Comparison of ENCODE assay signal across 11 mouse cellular contexts in the genomic region with DNA sequence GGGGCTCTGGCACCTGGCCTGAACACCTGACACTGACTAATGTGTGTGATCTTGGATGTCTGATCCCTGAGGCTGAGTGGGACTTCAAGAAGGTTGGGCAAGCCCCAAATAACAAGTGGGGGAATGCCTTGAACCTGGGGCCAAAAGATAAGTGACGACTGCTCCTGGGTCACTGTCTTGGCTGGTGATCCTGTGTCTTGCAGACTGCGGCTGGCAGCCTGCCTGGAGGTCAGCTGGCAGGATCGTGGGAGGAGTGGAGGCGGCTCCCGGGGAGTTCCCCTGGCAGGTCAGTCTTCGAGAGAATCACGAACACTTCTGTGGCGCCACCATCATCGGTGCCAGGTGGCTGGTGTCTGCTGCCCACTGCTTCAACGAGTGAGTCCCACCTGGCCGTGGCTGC. TPM values are rescaled to one million over a fixed set of nuclear protein-coding genes. Genes with fewer than 3 reads are reported as not detected.
A peak's percentile ranks its signal among the peaks of the same experiment; 100 is the strongest.
DNase-seq lines count a peak whose midpoint lies in the region; ATAC-seq and TF ChIP-seq lines count a peak whose summit lies in the region.
"Had no signal": no experiment of that assay in that cellular context is flagged by ENCODE, and none has a peak within 500 bp of the region (broad histone marks: within the 10 kb centered on the region; RNA-seq: fewer than 3 reads in every experiment).

No protein-coding gene starts in this region.

- no peak overlapping the region for H3K9ac ChIP-seq in lung, embryonic 14.5 days
- H3K9ac ChIP-seq in forebrain, embryonic 11.5 days (ENCODE audit: low read length), result no peak overlapping the region
- no peak overlapping the region for H3K9ac ChIP-seq in liver, postnatal 0 days (replicated peaks)
- H3K9ac ChIP-seq: embryonic facial prominence, embryonic 12.5 days; liver, embryonic 13.5 days had no signal

- H3K27ac ChIP-seq in lung, embryonic 14.5 days (ENCODE audit: low read depth), result no peak overlapping the region
- H3K27ac ChIP-seq in forebrain, embryonic 11.5 days (ENCODE audit: low read depth, low read length), result no peak overlapping the region
- no peak overlapping the region for H3K27ac ChIP-seq in liver, postnatal 0 days (ENCODE audit: low read depth)
- H3K27ac ChIP-seq: embryonic facial prominence, embryonic 12.5 days; liver, embryonic 13.5 days had no signal

- TF ChIP-seq EP300 in liver, postnatal 0 days (IDR thresholded peaks at IDR 0.05; ENCODE audit: low read depth), result no peak

- no peak for TF ChIP-seq CTCF in lung, embryonic 14.5 days (IDR thresholded peaks at IDR 0.05; ENCODE audit: low read depth)
- no peak for TF ChIP-seq CTCF in liver, postnatal 0 days (IDR thresholded peaks at IDR 0.05; ENCODE audit: low read depth)

- no peak overlapping the region for H3K4me2 ChIP-seq in lung, embryonic 14.5 days
- H3K4me2 ChIP-seq in forebrain, embryonic 11.5 days (ENCODE audit: low read depth, low read length, severe bottlenecking), result no peak overlapping the region
- H3K4me2 ChIP-seq in liver, postnatal 0 days (ENCODE audit: low read depth, low read length), result no peak overlapping the region
- H3K4me2 ChIP-seq: embryonic facial prominence, embryonic 12.5 days; liver, embryonic 13.5 days had no signal

- no peak for ATAC-seq in lung, embryonic 14.5 days (ENCODE audit: insufficient read depth)
- ATAC-seq in forebrain, embryonic 11.5 days (replicated peaks; ENCODE audit: low FRiP score), result no peak
- ATAC-seq in liver, postnatal 0 days, result no peak
- ATAC-seq in CD4-positive, CD25-positive, alpha-beta regulatory T cell, adult 4 months, result no peak

- H3K9me3 ChIP-seq in lung, embryonic 14.5 days (ENCODE audit: low read depth, low read length), result no peaks in the 10 kb centered on the region
- H3K9me3 ChIP-seq in forebrain, embryonic 11.5 days (ENCODE audit: control insufficient read depth, low read length), result no peaks in the 10 kb centered on the region
- H3K9me3 ChIP-seq in liver, postnatal 0 days (ENCODE audit: low read length), result no peaks in the 10 kb centered on the region
- H3K9me3 ChIP-seq: liver, embryonic 13.5 days had no signal

- no peak overlapping the region for H3K4me3 ChIP-seq in lung, embryonic 14.5 days (ENCODE audit: low read depth, low read length)
- H3K4me3 ChIP-seq in forebrain, embryonic 11.5 days (ENCODE audit: low read depth, low read length), result no peak overlapping the region
- H3K4me3 ChIP-seq in liver, postnatal 0 days (ENCODE audit: low read depth, low read length), result no peak overlapping the region
- H3K4me3 ChIP-seq: embryonic facial prominence, embryonic 12.5 days; liver, embryonic 13.5 days had no signal

- H3K27me3 ChIP-seq in lung, embryonic 14.5 days (ENCODE audit: insufficient read depth, low read length), result peaks cover 20% of the 10 kb centered on the region
- peaks cover 3% of the 10 kb centered on the region for H3K27me3 ChIP-seq in forebrain, embryonic 11.5 days (ENCODE audit: control insufficient read depth, insufficient read depth, low read length)
- peaks cover 12% of the 10 kb centered on the region; the same call in 1 of the 2 replicates for H3K27me3 ChIP-seq in liver, postnatal 0 days (ENCODE audit: insufficient read depth, low read length)

- DNase-seq in NIH3T3 (ENCODE audit: low read depth), result peak; percentile 44
- peak; percentile 91 for DNase-seq in adrenal gland, postnatal 14 days
- DNase-seq in gastrocnemius, postnatal 10 days, result peak; percentile 67
- DNase-seq in lung, embryonic 14.5 days, result peak; percentile 55
- DNase-seq in forebrain, embryonic 11.5 days (ENCODE audit: low spot score), result no peak
- DNase-seq in liver, postnatal 0 days, result no peak
- DNase-seq: liver, embryonic 13.5 days had no signal

- WGBS in lung, embryonic 14.5 days, result 40% methylated on average over 11 of the region's 11 CpGs
- 85% methylated on average over 11 of the region's 11 CpGs for WGBS in forebrain, embryonic 11.5 days
- 53% methylated on average over 11 of the region's 11 CpGs for WGBS in liver, postnatal 0 days (ENCODE audit: insufficient replicate concordance)

- H3K36me3 ChIP-seq in lung, embryonic 14.5 days (ENCODE audit: insufficient read depth), result no peaks in the 10 kb centered on the region
- no peaks in the 10 kb centered on the region for H3K36me3 ChIP-seq in forebrain, embryonic 11.5 days (ENCODE audit: control insufficient read depth, insufficient read depth, low read length)
- no peaks in the 10 kb centered on the region for H3K36me3 ChIP-seq in liver, postnatal 0 days (replicated peaks; ENCODE audit: insufficient read depth, low read length)
- H3K36me3 ChIP-seq: embryonic facial prominence, embryonic 12.5 days; liver, embryonic 13.5 days had no signal

- H3K4me1 ChIP-seq in lung, embryonic 14.5 days (ENCODE audit: insufficient read depth), result no peaks in the 10 kb centered on the region
- no peaks in the 10 kb centered on the region for H3K4me1 ChIP-seq in forebrain, embryonic 11.5 days (replicated peaks; ENCODE audit: control insufficient read depth, insufficient read depth, low read length)
- H3K4me1 ChIP-seq in liver, postnatal 0 days (ENCODE audit: insufficient read depth), result no peaks in the 10 kb centered on the region
- H3K4me1 ChIP-seq: embryonic facial prominence, embryonic 12.5 days; liver, embryonic 13.5 days had no signal

RNA-seq across cellular contexts. Expression of a gene that starts 13.6 kb away (rescaled TPM):
- 252 and 257 TPM in 2 replicates for total RNA-seq in adrenal gland, postnatal 14 days (2021)
- 100 to 1,000 TPM; 113 to 127 TPM for total RNA-seq in gastrocnemius, postnatal 10 days (2021)
- 315 and 321 TPM in 2 replicates for polyA plus RNA-seq in lung, embryonic 14.5 days (2014; fragmentation: Nextera tagmentation; extraction: Ambion mirVana)
- 313 and 317 TPM in 2 replicates for polyA plus RNA-seq in forebrain, embryonic 11.5 days (2014; fragmentation: Nextera tagmentation; extraction: Ambion mirVana)
- polyA plus RNA-seq in liver, postnatal 0 days (2015; fragmentation: Nextera tagmentation; extraction: Ambion mirVana), result 242 and 244 TPM in 2 replicates
- polyA plus RNA-seq in CD4-positive, CD25-positive, alpha-beta regulatory T cell, adult 4 months (2017; shearing (Covaris generic)), result 100 to 1,000 TPM; 212 to 257 TPM

RNA-seq across cellular contexts. Expression of a gene that starts 15.5 kb away (rescaled TPM):
- 0.11 TPM in 1 of 2 replicates, not detected in the other for total RNA-seq in adrenal gland, postnatal 14 days (2021)
- under 1 TPM in 1 of 2 experiments, not detected in 1; 0.07 TPM for total RNA-seq in gastrocnemius, postnatal 10 days (2021)
- 0.05 TPM in 1 of 2 replicates, not detected in the other for polyA plus RNA-seq in lung, embryonic 14.5 days (2014; fragmentation: Nextera tagmentation; extraction: Ambion mirVana)
- 0.08 and 0.12 TPM in 2 replicates for polyA plus RNA-seq in forebrain, embryonic 11.5 days (2014; fragmentation: Nextera tagmentation; extraction: Ambion mirVana)
- 0.12 TPM in 2 replicates for polyA plus RNA-seq in liver, postnatal 0 days (2015; fragmentation: Nextera tagmentation; extraction: Ambion mirVana)
- polyA plus RNA-seq in CD4-positive, CD25-positive, alpha-beta regulatory T cell, adult 4 months (2017; shearing (Covaris generic)), result not detected
- total RNA-seq: hematopoietic stem cell, adult 5-6 weeks; neutrophil, adult 5-6 weeks had no signal

RNA-seq across cellular contexts. Expression of a gene that starts 30.9 kb away (rescaled TPM):
- total RNA-seq in adrenal gland, postnatal 14 days (2021), result 14.9 and 15.8 TPM in 2 replicates
- 10 to 100 TPM; 24.0 to 28.1 TPM for total RNA-seq in gastrocnemius, postnatal 10 days (2021)
- 22.9 and 24.4 TPM in 2 replicates for polyA plus RNA-seq in lung, embryonic 14.5 days (2014; fragmentation: Nextera tagmentation; extraction: Ambion mirVana)
- 29.8 and 30.9 TPM in 2 replicates for polyA plus RNA-seq in forebrain, embryonic 11.5 days (2014; fragmentation: Nextera tagmentation; extraction: Ambion mirVana)
- polyA plus RNA-seq in liver, postnatal 0 days (2015; fragmentation: Nextera tagmentation; extraction: Ambion mirVana), result 5.4 and 6.5 TPM in 2 replicates
- 1 to 10 TPM; 3.3 to 4.7 TPM for polyA plus RNA-seq in CD4-positive, CD25-positive, alpha-beta regulatory T cell, adult 4 months (2017; shearing (Covaris generic))

RNA-seq across cellular contexts. Expression of a gene that starts 32.1 kb away (rescaled TPM):
- 30.5 and 33.0 TPM in 2 replicates for total RNA-seq in adrenal gland, postnatal 14 days (2021)
- total RNA-seq in gastrocnemius, postnatal 10 days (2021), result 10 to 100 TPM; 30.5 to 33.0 TPM
- polyA plus RNA-seq in lung, embryonic 14.5 days (2014; fragmentation: Nextera tagmentation; extraction: Ambion mirVana), result 32.3 and 38.7 TPM in 2 replicates
- polyA plus RNA-seq in forebrain, embryonic 11.5 days (2014; fragmentation: Nextera tagmentation; extraction: Ambion mirVana), result 37.0 and 39.8 TPM in 2 replicates
- polyA plus RNA-seq in liver, postnatal 0 days (2015; fragmentation: Nextera tagmentation; extraction: Ambion mirVana), result 27.6 and 27.7 TPM in 2 replicates
- 10 to 100 TPM; 12.2 to 22.2 TPM for polyA plus RNA-seq in CD4-positive, CD25-positive, alpha-beta regulatory T cell, adult 4 months (2017; shearing (Covaris generic))

RNA-seq across cellular contexts. Expression of a gene that starts 32.2 kb away (rescaled TPM):
- 35.1 and 43.3 TPM in 2 replicates for total RNA-seq in adrenal gland, postnatal 14 days (2021)
- total RNA-seq in gastrocnemius, postnatal 10 days (2021), result 10 to 100 TPM; 36.8 to 42.4 TPM
- polyA plus RNA-seq in lung, embryonic 14.5 days (2014; fragmentation: Nextera tagmentation; extraction: Ambion mirVana), result 334 and 337 TPM in 2 replicates
- polyA plus RNA-seq in forebrain, embryonic 11.5 days (2014; fragmentation: Nextera tagmentation; extraction: Ambion mirVana), result 308 and 322 TPM in 2 replicates
- polyA plus RNA-seq in liver, postnatal 0 days (2015; fragmentation: Nextera tagmentation; extraction: Ambion mirVana), result 104 and 108 TPM in 2 replicates
- polyA plus RNA-seq in CD4-positive, CD25-positive, alpha-beta regulatory T cell, adult 4 months (2017; shearing (Covaris generic)), result 100 to 1,000 TPM; 198 to 233 TPM

Comparison
In these comparisons a context has a peak if more than half of its experiments do, and no peak if none do; other contexts are left out.
1. DNase-seq: peak in NIH3T3 (single experiment), adrenal gland, postnatal 14 days (single experiment), gastrocnemius, postnatal 10 days (single experiment) and lung, embryonic 14.5 days (single experiment); none in forebrain, embryonic 11.5 days (single experiment) and liver, postnatal 0 days (single experiment).